Mouse (Mus musculus) bone marrow, adult 2 months (tissue): Measurements from ENCODE around the gene Fggy. TPM values are rescaled to one million over a fixed set of nuclear protein-coding genes. Genes with fewer than 3 reads are reported as not detected.

Experiments
- H3K27ac ChIP-seq: fragments of 200-500 bp; 2 replicates; pipeline ENCODE4 v1.5.1; 2012; ENCODE audit warnings: low read depth, mild to moderate bottlenecking, control low read depth, inconsistent platforms, low read length; ENCODE audit not compliant: control insufficient read depth, poor library complexity, insufficient read depth
- H3K4me1 ChIP-seq: fragments of 200-500 bp; 2 replicates; pipeline ENCODE4 v1.6.1; 2011; ENCODE audit warnings: low read length; ENCODE audit not compliant: control insufficient read depth, insufficient read depth
- H3K4me3 ChIP-seq: fragments of 200-500 bp; replicated peaks from 2 replicates; pipeline ENCODE3; 2011; ENCODE audit warnings: mild to moderate bottlenecking, low read depth, low read length, control low read depth; ENCODE audit not compliant: control insufficient read depth
- CTCF ChIP-seq: fragments of 200-500 bp; IDR thresholded peaks from 2 replicates; pipeline ENCODE4 v1.5.1; 2011; ENCODE audit warnings: low read length, control low read depth; ENCODE audit not compliant: control insufficient read depth, insufficient read depth
- POLR2A ChIP-seq: fragments of 200-500 bp; IDR thresholded peaks from 2 replicates; pipeline ENCODE4 v1.6.1; 2011; ENCODE audit warnings: low read depth, mild to moderate bottlenecking, control low read depth, low read length, borderline replicate concordance; ENCODE audit not compliant: control insufficient read depth
- WGBS: fragments of 180-500 bp; shearing (Covaris S2); methylation state at CpG from one replicate; pipeline ENCODE4 v1.1.7; 2018; 5-methylcytosine and 5-hydroxymethylcytosine counted together
- polyA plus RNA-seq: library from polyadenylated mRNA; stranded (reverse); fragments of >200 nt; gene quantifications from 2 replicates; pipeline ENCODE4 v1.2.4, GENCODE M21; 2011; ENCODE audit warnings: low replicate concordance; ENCODE audit not compliant: missing spikeins, insufficient read depth, insufficient read length

The Fggy gene
- polyA plus RNA-seq, 1 experiment, result 6.5 TPM

DNA sequence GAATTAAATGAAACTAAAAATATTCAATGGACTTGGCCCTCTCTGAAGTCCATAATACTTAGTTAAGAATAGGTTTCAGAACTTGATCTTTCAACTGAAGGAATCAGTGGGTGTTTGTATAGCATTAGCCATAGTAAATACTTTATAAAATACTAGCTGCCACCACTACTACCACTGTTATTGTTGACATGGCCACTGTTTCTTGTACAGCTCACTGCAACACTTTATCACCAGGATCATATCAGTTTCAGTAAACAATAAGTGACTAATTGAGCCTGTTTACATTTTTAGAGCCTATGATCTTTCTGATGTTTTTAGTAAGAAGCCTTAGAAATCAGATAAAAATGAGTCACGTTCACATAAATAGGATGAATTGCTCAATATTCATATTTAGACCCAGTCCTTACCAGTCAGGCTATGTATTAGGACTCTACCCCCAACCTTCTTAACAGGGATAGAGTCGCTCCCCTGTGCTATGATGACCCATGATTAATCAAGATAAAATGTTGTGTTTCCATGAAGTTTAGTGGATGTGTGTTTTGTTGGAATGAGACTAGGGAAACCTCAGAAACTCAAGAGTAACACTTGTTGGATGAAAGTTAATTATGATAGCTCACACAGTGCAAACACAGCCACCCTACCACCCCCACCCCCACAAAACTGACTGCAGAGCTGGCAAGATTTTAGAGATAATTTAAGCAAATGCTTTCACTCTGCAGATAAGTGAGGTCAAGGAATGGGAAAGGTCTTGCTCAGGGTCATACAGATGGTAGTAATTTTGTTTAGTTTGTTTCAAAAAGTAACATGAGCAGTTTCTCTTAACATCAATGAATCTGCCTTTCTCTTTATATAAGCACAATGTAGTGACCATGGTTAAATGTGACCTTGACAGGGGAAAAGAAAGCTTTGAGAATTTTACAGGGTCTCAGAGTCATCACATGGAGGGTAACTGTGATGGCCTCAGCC lies 352.7 kb downstream of the Fggy start:
- no peak overlapping the region for H3K27ac ChIP-seq
- H3K4me3 ChIP-seq, result no peak overlapping the region
- TF ChIP-seq CTCF (no peak), POLR2A (no peak)
- WGBS, result 73% methylated on average over 2 of the region's 2 CpGs
- no peaks in the 10 kb centered on the region for H3K4me1 ChIP-seq

DNA sequence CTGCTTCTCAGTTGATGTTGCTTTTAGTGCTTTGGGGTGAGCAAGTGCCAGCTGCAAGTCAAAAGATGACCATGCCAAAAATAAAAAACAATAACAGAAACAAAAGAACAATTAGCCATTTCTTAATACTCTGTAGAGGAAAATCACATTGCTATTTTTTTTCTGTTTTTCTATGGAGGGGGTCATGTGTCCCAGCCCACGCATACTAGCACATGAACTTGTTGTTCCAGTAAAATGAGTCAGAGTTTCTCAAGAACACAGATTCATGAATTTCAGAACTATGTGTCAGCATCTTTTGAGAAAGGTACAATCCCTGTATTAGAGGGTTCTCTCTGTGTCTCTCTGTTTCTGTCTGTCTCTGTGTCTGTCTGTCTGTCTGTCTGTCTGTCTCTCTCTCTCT lies 355.7 kb downstream of the Fggy start:
- 89% methylated on average over 1 of the region's 1 CpGs for WGBS
- TF ChIP-seq CTCF (no peak), POLR2A (no peak)
- Histone ChIP-seq H3K4me3 (no peak overlapping the region), H3K27ac (no peak overlapping the region), H3K4me1 (no peaks in the 10 kb centered on the region)

DNA sequence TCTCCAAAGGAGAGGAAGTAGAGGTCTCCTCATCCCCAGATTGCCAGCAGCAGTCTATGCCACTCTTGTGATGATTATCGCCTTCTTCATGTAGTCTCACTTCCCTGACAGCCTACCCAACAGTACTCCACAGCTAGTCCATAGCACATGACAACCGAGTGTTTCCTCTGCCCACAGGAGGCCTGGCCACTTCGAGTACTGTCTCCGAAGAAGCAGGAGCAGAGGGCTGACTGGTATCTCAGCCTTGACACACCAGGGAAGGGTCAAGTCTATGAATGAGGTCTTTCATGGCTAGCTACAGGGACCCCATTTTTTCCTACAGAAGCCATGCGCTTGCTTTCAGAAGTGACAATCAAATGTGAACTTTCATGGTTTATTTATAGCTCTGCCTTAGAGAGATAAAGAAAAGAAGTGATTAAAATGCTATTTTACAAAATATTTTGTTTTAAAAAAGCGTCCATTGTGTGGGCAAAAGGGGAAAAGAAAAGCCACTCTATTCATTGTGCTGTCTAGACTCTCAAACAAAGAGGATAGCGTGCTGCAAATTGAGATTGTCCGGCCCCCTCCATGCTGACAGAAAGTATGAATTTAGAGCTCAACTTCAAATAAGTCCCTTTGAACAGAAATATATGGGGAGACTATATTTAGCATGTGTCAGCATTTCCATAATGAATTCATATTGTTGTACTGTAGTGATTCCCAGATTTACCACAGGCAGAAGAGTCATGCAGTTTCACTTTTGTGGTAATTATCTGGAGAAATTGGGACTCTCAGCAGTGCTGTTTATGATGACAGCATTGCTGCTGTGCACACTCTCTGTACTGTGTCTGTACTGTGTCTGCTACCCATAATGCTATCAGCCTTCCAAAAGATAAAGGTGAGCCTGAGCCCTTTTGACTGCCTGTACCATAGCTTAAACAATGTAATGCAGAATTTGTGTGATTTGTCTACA lies 358.6 kb downstream of the Fggy start:
- no peak overlapping the region for H3K4me3 ChIP-seq
- TF ChIP-seq POLR2A, result no peak
- TF ChIP-seq CTCF, result no peak
- no peaks in the 10 kb centered on the region for H3K4me1 ChIP-seq
- no peak overlapping the region for H3K27ac ChIP-seq
- WGBS, result 83% methylated on average over 8 of the region's 8 CpGs

DNA sequence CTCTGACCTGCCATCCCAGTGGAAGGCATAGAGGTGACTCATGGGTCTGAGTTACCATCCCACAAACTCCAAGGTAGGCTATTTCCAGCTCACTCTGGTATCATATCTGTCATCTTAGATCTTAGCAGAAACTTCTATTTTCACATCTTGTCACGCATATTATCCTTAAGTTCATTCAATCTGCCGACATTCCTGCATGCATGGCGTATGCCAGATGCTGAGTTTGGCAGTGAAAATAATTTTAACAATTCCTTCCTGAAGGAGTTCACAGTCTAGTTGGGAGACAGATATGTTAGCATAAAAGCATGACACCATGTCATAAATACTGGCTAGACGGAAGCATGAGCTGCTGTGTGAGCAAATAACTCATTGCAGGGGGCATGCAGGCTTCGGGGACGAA lies 360.4 kb downstream of the Fggy start:
- Histone ChIP-seq H3K4me1 (no peaks in the 10 kb centered on the region), H3K4me3 (no peak overlapping the region), H3K27ac (no peak overlapping the region)
- WGBS, result 83% methylated on average over 6 of the region's 6 CpGs
- no peak for TF ChIP-seq CTCF
- TF ChIP-seq POLR2A, result no peak

DNA sequence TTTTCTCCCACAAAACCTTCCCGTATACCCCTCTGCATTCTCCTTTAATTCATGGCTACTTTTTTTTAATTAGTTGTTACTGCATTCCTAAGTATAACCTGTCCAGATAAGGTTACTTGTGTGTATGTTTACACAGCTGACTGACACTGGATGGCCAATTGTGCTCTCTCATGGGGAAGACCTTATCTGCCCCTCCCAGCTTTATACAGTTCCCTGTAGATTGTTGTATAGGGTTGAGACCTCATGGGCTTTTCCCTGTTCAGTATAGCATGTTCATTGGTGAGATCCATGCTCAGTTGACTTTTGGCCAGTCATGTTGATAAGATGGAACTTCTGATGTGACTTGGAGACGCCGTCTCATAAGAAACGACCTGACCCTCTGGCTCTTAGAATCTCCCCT lies 363.1 kb downstream of the Fggy start:
- Histone ChIP-seq H3K4me3 (no peak overlapping the region), H3K27ac (no peak overlapping the region), H3K4me1 (no peaks in the 10 kb centered on the region)
- WGBS, result 83% methylated on average over 4 of the region's 4 CpGs
- TF ChIP-seq CTCF (no peak), POLR2A (no peak)

DNA sequence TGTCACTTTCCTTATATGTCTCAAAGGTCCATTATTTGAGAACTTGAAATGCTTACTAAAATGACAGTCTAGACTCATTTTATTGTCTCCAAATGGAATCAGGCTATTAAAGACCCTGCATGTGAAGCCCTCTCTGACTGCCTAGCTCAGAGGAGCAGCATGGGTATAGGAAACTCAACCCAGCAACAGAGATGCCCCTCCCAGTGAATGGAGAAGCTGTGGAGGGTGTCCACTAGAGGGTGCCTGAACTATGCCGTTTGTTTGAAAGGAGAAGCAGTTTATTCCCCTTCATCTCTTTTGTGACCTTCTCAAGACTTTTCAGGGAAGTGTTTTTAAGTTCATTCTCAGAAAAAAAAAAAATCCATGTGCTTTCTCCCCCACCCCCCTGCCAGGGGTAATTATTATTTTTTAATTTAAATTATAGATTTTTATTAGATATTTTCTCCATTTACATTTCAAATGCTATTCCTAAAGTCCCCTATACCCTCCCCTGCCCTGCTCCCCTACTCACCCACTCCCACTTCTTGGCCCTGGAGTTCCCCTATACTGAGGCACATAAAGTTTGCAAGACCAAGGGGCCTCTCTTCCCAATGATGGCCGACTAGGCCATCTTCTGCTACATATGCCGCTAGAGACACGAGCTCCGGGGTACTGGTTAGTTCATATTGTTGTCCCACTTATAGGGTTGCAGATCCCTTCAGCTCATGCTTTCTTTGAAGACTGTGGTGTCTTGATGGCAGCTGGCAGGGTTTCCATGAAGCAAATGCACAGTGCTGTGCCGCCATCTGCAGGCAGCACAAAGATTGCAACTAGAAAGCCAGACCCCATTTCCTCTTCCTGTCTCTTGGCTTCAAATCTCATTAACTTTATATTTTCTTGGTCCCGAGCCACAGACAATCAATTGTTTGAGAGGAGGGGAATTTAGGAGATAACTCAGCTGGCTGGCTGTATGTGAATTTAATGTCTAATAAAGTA lies 367.2 kb downstream of the Fggy start:
- Histone ChIP-seq H3K4me1 (no peaks in the 10 kb centered on the region), H3K4me3 (no peak overlapping the region), H3K27ac (no peak overlapping the region)
- 15% methylated on average over 7 of the region's 7 CpGs for WGBS
- TF ChIP-seq CTCF (peak; percentile 79), POLR2A (no peak)

DNA sequence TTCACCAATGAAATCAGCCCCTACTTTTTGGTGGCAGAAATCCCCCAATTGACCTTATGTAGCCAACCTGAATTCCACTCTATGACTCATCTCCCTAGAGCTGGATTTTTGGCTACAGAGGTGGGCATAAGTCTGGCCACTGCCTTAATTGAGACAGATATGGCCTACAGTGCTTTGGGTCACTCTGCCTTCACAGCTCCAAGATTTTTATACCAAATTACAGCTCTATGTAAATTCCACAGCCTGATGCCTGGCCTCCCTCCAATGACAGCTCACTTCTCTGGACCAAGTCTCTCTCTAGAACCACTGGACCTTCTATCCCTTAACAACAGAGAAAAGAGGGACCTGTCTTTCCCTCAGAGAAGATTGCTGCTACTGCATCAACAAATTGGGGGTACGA lies 371.5 kb downstream of the Fggy start:
- TF ChIP-seq POLR2A (no peak), CTCF (no peak)
- Histone ChIP-seq H3K4me1 (no peaks in the 10 kb centered on the region), H3K4me3 (no peak overlapping the region), H3K27ac (no peak overlapping the region)
- WGBS, result 76% methylated on average over 1 of the region's 1 CpGs

DNA sequence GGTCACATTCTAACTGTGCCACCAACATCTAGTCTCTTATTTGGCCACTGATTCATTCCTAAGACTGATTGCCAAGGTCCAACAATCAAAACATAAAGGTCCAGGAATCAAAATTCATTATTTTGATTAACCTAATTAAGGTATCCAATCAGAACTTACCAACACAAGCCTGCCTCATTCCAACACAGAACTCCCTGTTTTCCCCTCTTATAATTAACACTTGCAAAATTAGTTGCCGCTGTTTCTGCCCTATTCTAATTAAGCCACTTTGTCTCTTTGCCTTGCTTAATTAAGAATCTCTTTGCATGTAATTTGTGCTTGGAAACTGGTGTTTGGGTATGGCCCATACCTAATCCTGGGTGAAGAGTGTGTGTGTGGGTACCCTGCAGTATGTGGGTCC lies 372.6 kb downstream of the Fggy start:
- WGBS, result 89% methylated on average over 1 of the region's 1 CpGs
- TF ChIP-seq POLR2A (no peak), CTCF (no peak)
- no peak overlapping the region for H3K4me3 ChIP-seq
- no peaks in the 10 kb centered on the region for H3K4me1 ChIP-seq
- no peak overlapping the region for H3K27ac ChIP-seq
